Mouse (Mus musculus): ENCODE measurements at regions not wholly inside any gene's neighbourhood (a gene's known extent, or its start where the extent isn't known, plus 50 kb on each side); places are given as distances from the start of the nearest gene placed in this dataset.

GRCm38 (mm10) chr2:79188511-79189193, 66.6 kb upstream of the Itga4 start:
- no peak for DNase-seq

DNA sequence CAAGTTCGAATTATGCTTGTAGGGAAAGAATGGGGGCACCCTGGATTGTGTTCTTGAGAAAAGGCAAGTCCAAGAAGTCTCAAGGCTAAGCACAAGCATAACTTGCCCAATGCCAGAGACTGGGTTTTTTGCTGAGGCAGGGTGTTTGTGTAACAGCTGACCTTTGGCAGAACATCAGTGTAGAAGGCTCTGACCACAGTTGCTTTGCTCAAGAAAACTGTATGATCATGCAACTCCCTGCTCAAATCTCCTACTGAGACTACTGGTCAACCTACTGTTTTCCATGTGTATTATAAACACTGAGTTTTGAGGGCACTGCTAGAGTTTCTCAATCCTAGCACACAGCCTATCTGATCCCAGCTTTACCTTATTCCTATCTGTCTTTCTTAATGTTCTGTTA, 61.4 kb upstream of the Itga4 start:
- no peak for DNase-seq

- no peak for DNase-seq
Observed at GRCm38 (mm10) chr2:79201677-79202076, 53.5 kb upstream of the Itga4 start.

All from cerebellum, adult 11 months (tissue).